Mouse (Mus musculus) limb, embryonic 10.5 days (tissue): ENCODE measurements around the gene Tpm1. TPM values are rescaled to one million over a fixed set of nuclear protein-coding genes. Genes with fewer than 3 reads are reported as not detected.
A peak's percentile ranks its signal among the peaks of the same experiment; 100 is the strongest.

Experiments
- DNase-seq: peaks from one replicate; pipeline ENCODE4 v3.0.0-alpha.2; 2017; ENCODE audit warnings: low spot score
- H3K27ac ChIP-seq: fragments of 300-500 bp; sonication (generic); 2 replicates; pipeline ENCODE4 v1.5.1; 2016; ENCODE audit warnings: mild to moderate bottlenecking
- H3K27me3 ChIP-seq: fragments of 300-500 bp; sonication (generic); 2 replicates; pipeline ENCODE4 v1.6.1; 2016; ENCODE audit warnings: low read depth, mild to moderate bottlenecking; ENCODE audit not compliant: poor library complexity, severe bottlenecking
- H3K36me3 ChIP-seq: fragments of 300-500 bp; sonication (generic); 2 replicates; pipeline ENCODE4 v1.6.1; 2016; ENCODE audit warnings: mild to moderate bottlenecking, moderate library complexity
- H3K4me1 ChIP-seq: fragments of 300-500 bp; sonication (generic); 2 replicates; pipeline ENCODE4 v1.6.1; 2016
- H3K4me3 ChIP-seq: fragments of 300-500 bp; sonication (generic); 2 replicates; pipeline ENCODE4 v1.5.1; 2016; ENCODE audit warnings: mild to moderate bottlenecking, moderate library complexity
- H3K9me3 ChIP-seq: fragments of 300-500 bp; sonication (generic); replicated peaks from 2 replicates; pipeline ENCODE4 v1.6.1; 2016; ENCODE audit warnings: mild to moderate bottlenecking
- WGBS: fragments of 180-500 bp; shearing (Covaris S2); methylation state at CpG from one replicate; pipeline ENCODE4 v1.1.7; 2016; 5-methylcytosine and 5-hydroxymethylcytosine counted together
- polyA plus RNA-seq: library from polyadenylated mRNA; unstranded; fragments of >200 nt; fragmentation: Nextera tagmentation; extraction: Ambion mirVana; gene quantifications from 2 replicates; pipeline ENCODE4 v1.2.1, GENCODE M21; 2016

Tpm1 gene
- polyA plus RNA-seq, 1 experiment from 2014 or later, result 286 TPM

DNA sequence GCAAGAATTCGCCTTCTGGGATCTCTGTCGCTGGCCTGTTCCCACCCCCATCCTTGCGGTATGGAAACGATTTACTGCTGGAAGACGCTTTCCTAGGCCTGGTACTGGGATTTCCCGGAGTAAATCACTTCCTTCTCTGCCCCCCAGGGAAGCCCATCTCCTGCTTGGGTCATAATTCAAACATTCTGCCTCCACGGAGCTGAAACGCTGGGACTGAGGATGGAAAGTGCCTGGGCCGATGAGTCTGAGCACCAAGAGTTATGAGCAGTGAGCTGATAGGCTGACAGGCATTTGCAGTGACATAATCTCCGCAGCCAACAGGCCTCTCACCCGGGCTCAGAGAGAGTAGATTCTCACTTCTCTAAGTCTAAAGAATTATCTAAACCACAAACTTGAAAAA lies 40.4 kb downstream of the Tpm1 start:
- DNase-seq, result peak; percentile 52
- Histone ChIP-seq H3K27ac (peak overlapping the region; percentile 51; the same call in 1 of the 2 replicates), H3K4me3 (peak overlapping the region; percentile 22), H3K4me1 (peaks cover 27% of the 10 kb centered on the region), H3K36me3 (no peaks in the 10 kb centered on the region), H3K9me3 (no peaks in the 10 kb centered on the region), H3K27me3 (no peaks in the 10 kb centered on the region)
- 14% methylated on average over 11 of the region's 11 CpGs for WGBS

DNA sequence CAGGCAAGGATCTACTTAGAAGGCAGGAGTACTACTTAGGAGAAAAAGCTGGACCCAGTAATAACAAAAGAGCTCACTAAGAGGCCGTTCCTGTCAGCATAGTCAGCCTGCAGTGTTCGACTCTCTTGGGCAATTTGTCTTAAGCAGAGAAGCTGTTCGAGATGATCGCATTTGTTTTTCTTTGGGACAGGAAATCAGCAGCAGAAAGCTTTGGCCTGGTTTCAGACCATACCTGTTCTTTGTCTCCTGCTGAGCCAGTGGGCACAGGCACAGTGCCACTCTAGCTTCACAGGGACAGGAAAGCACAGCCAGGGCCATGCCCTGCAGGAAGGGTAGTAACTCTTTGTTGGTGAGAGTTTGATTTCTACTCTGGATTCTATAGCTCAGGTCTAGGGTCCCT lies 42.8 kb downstream of the Tpm1 start:
- Histone ChIP-seq H3K4me1 (peaks cover 17% of the 10 kb centered on the region), H3K9me3 (no peaks in the 10 kb centered on the region), H3K27me3 (no peaks in the 10 kb centered on the region), H3K36me3 (no peaks in the 10 kb centered on the region), H3K27ac (no peak overlapping the region), H3K4me3 (no peak overlapping the region)
- DNase-seq, result no peak
- WGBS, result 87% methylated on average over 4 of the region's 4 CpGs

DNA sequence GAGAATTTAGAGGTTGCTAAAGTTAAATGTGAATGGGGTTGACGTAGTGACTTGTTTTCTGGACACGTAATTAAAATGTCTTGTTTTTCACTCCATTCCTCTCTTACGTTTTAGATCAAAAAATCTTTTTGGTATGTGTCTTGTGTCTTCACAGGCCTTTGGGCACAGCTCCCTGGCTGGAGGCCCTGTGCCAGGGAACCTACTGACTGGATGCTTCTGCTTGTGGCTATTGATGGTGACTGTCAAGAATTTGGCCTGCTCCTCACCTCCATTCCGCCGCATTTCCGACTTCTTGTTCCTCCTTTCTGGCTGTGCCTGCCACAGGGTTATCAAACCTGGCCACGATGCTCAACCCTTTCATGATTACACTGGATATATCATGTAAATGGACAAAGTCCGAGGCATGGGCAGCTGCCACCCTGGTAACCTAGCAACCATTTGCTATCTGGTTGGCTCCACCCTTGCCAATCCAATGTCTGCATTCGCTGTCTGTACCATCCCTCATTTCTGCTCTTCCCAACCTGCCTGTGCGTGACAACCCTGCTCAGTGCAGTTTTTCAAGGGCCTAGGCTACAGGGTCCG lies 44.0 kb downstream of the Tpm1 start:
- H3K27ac ChIP-seq, result no peak overlapping the region
- no peaks in the 10 kb centered on the region for H3K9me3 ChIP-seq
- peaks cover 17% of the 10 kb centered on the region for H3K4me1 ChIP-seq
- no peak overlapping the region for H3K4me3 ChIP-seq
- WGBS, result 84% methylated on average over 11 of the region's 11 CpGs
- no peak for DNase-seq
- no peaks in the 10 kb centered on the region for H3K36me3 ChIP-seq
- H3K27me3 ChIP-seq, result no peaks in the 10 kb centered on the region

DNA sequence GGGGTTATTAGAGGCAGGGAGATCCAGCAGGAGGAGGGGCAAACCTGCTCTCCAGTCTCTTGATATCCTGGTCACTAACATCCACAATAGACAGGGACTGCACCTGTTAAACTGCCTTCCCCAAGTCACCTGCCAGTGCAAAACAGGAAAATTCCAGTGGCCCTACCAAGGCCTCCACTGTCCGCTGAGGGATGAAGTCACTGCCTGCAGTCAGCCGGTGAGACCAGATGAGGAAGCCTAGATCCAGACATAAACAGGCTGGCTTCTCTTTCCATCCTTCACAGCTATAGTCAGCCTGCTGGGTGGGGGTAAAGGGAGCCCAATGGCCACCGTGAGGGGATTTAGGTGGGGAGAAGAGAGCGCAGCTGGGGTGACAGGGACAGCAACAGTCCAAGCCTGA lies 45.5 kb downstream of the Tpm1 start:
- Histone ChIP-seq H3K9me3 (no peaks in the 10 kb centered on the region), H3K36me3 (no peaks in the 10 kb centered on the region), H3K4me1 (peaks cover 11% of the 10 kb centered on the region), H3K27me3 (no peaks in the 10 kb centered on the region), H3K27ac (no peak overlapping the region), H3K4me3 (no peak overlapping the region)
- DNase-seq, result no peak
- 51% methylated on average over 4 of the region's 4 CpGs for WGBS

DNA sequence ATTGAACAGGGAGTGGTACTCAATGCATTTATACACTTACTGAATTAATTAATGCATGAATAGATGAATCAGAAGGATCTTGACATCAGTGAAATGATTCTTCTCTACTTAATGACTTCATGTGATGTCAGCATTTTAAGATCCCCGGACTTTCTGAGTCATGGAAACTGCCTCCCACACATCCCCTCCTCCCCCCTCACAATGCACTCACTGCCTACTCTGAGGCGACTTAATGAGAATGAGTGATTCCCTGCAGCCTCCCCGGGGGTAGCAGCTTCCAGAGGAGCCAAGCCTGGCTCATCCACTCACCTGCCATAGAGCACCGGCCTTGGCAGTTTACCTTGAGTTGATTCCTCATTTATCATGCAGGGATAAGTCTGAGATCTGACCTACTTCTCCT lies 46.0 kb downstream of the Tpm1 start:
- H3K27ac ChIP-seq, result no peak overlapping the region
- H3K27me3 ChIP-seq, result no peaks in the 10 kb centered on the region
- no peaks in the 10 kb centered on the region for H3K36me3 ChIP-seq
- 45% methylated on average over 4 of the region's 4 CpGs for WGBS
- no peaks in the 10 kb centered on the region for H3K9me3 ChIP-seq
- peaks cover 6% of the 10 kb centered on the region for H3K4me1 ChIP-seq
- no peak for DNase-seq
- H3K4me3 ChIP-seq, result no peak overlapping the region

DNA sequence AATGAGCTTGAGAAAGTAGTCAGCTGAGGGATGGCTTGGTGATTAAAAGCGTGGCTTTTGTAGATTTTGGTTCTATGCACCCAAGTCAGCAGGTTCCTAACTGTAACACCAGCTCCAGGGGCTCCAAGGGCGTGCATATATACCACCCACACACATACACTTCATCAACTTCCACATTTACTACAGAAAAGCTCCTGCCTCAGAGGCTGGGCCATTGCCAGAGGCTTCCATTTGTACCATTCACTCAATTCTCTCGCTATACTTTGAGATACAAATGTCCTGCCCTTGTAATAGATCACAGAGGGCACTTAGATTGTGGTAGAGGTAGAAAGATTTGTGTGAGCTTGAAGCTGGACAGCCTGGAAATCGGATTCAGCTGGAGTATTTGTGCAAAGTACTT lies 47.7 kb downstream of the Tpm1 start:
- no peak overlapping the region for H3K27ac ChIP-seq

DNA sequence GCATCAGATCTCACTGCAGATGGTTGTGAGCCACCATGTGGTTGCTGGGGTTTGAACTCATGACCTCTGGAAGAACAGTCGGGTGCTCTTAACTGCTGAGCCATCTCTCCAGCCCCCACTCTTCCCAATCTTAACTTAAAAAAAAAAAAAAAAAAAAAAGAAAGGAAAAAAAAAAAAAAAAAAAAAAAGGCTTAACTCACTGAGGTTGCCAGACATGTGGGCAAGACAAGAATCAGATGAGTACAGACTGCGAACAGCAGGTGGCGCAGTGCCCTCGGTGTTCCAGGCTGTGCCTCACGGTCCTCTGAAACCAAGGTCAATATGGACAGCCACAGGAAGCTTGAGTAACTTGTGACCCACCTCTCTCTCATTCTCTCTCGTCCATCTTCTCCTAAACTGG lies 48.2 kb downstream of the Tpm1 start:
- no peak overlapping the region for H3K27ac ChIP-seq
- no peaks in the 10 kb centered on the region for H3K4me1 ChIP-seq
- peak; percentile 89 for DNase-seq
- H3K4me3 ChIP-seq, result no peak overlapping the region
- no peaks in the 10 kb centered on the region for H3K9me3 ChIP-seq
- no peaks in the 10 kb centered on the region for H3K27me3 ChIP-seq
- no peaks in the 10 kb centered on the region for H3K36me3 ChIP-seq
- WGBS, result 7% methylated on average over 6 of the region's 6 CpGs

More for the DNA sequence above, 47.7 kb downstream of the Tpm1 start:
- WGBS, result 81% methylated on average over 4 of the region's 4 CpGs
- no peaks in the 10 kb centered on the region for H3K4me1 ChIP-seq
- no peaks in the 10 kb centered on the region for H3K27me3 ChIP-seq
- no peaks in the 10 kb centered on the region for H3K9me3 ChIP-seq
- no peak for DNase-seq
- no peaks in the 10 kb centered on the region for H3K36me3 ChIP-seq
- no peak overlapping the region for H3K4me3 ChIP-seq

DNA sequence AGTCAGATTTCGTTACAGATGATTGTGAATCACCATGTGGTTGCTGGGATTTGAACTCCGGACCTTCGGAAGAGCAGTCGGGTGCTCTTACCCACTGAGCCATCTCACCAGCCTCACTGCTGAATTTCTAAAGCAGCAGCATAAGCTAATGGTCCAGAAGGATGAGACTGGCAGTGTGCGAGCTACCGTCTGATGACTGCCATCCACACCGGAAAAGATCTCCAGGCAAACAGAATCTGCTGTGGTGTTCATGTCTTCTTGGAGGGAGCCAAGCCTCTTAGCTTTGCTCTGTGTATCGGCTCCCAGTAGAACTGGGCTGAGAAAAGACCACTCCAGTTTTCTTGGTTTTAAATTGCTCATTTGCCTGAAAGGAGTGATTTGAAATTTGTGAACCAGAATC lies 49.5 kb downstream of the Tpm1 start:
- Histone ChIP-seq H3K4me3 (no peak overlapping the region), H3K36me3 (no peaks in the 10 kb centered on the region), H3K27ac (no peak overlapping the region), H3K9me3 (no peaks in the 10 kb centered on the region), H3K27me3 (no peaks in the 10 kb centered on the region), H3K4me1 (no peaks in the 10 kb centered on the region)
- 92% methylated on average over 8 of the region's 8 CpGs for WGBS
- DNase-seq, result no peak

DNA sequence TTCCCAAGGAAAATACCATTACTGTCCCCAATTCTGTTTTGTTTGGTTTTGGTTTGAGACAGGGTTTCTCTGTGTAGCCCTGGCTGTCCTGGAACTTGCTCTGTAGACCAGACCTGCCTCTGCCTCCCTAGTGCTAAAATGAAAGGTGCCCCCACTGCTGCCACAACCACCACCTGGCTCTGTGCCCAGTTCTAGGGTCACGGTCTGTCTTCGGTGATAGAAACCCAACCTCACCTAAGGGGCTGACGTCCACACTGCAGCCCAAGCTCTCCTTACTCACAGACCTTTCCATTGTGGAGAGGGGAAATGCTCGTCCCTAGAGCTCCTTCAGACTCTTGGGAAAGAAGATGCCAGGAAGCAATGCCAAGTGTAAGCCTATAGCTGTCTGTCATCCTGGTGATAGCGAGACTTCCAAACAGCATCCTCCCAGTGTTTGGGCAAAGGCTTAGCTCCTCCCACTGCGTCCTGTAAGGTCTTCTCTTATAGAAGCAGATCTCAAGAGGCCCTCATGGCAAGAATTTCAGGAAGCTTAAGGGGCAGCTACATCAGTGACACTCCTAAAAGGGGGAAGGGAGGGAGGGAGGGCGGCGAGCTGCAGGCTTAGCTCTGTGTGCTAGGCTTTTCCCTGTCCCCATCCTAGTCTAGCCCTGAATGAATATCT lies 57.3 kb downstream of the Tpm1 start:
- Histone ChIP-seq H3K36me3 (no peaks in the 10 kb centered on the region), H3K4me3 (no peak overlapping the region), H3K9me3 (no peaks in the 10 kb centered on the region), H3K27ac (no peak overlapping the region), H3K4me1 (peaks cover 9% of the 10 kb centered on the region; the same call in 1 of the 2 replicates), H3K27me3 (no peaks in the 10 kb centered on the region)
- 85% methylated on average over 8 of the region's 8 CpGs for WGBS
- no peak for DNase-seq

DNA sequence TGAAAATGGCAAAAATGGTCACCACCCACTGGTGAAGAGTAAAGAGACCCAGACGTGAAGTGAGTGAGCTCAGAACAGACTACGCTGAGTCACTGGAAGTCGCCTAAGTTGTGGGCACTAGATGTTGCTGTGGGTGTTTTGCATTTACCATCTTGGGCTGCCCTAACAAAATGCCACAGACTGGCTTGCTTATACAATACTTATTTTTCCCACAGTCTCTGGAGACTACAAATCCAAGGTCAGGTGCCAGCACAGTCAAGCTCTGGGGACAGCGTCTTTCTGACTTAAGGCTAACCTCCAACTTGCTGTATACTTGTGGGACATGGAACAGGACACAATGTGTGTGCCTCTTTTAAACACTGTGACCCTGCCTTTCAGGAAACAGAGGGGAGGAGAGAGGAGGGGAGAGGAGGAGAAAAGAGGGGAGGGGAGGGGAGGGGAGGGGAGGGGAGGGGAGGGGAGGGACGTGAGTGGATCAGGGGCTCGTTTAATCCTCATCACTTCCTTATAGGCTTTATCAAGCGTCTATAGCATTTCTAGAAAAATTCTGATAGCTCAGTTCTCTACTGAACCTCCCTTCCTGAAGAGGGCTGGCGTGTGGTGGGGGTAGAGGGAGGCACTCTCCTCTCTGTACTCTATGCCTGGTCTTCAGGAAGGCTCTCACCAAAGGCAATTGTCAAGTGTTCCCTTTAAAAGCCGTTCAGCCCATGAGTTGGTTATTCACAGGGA lies 58.0 kb downstream of the Tpm1 start:
- Histone ChIP-seq H3K9me3 (no peaks in the 10 kb centered on the region), H3K27ac (no peak overlapping the region), H3K4me1 (peaks cover 10% of the 10 kb centered on the region; the same call in 1 of the 2 replicates), H3K36me3 (no peaks in the 10 kb centered on the region), H3K4me3 (no peak overlapping the region), H3K27me3 (no peaks in the 10 kb centered on the region)
- 77% methylated on average over 9 of the region's 9 CpGs for WGBS
- no peak for DNase-seq

DNA sequence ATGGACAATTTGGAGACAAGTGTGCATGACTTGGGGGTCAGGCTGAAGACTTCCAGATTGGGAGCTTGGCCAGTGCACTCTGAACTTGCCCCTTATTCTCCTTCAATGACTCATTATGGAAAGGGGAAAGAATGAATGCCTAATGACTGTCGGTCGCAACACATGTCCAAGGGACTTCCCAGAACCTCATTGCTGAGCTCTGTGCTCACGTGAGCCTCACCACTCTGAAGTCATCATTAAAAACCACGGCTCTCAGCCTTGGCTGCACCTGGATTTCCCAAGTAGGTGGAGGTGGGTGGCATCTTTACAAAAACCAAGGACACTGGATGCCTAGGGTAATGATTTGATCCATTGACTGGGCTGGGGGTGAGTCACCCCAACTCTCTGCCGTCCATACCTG lies 59.2 kb downstream of the Tpm1 start:
- H3K9me3 ChIP-seq, result no peaks in the 10 kb centered on the region
- H3K27me3 ChIP-seq, result no peaks in the 10 kb centered on the region
- peaks cover 10% of the 10 kb centered on the region; the same call in 1 of the 2 replicates for H3K4me1 ChIP-seq
- no peak overlapping the region for H3K4me3 ChIP-seq
- whole genome bisulfite sequencing, result 89% methylated on average over 5 of the region's 5 CpGs
- no peak overlapping the region for H3K27ac ChIP-seq
- no peaks in the 10 kb centered on the region for H3K36me3 ChIP-seq
- no peak for DNase-seq

DNA sequence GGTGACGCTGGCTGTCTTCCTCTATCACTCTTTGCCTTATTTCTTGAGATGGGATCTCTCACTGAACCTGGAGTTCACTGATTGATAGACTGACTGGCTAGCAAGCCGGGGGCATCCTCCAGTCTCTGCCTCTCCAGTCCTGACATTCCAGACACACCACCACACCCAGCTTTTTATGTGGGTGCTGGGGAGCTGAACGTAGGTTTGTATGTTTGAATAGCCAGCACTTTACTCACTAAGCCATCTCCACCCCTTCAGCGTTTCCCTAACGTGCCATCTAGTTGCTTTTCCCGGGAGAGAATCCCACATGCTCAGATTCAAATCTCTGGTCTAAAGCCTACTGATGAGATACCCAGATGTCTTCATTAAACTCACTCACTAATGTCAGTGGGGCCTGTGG lies 59.6 kb downstream of the Tpm1 start:
- Histone ChIP-seq H3K36me3 (no peaks in the 10 kb centered on the region), H3K27me3 (no peaks in the 10 kb centered on the region), H3K9me3 (no peaks in the 10 kb centered on the region), H3K27ac (no peak overlapping the region), H3K4me3 (no peak overlapping the region), H3K4me1 (peaks cover 10% of the 10 kb centered on the region; the same call in 1 of the 2 replicates)
- no peak for DNase-seq
- WGBS, result 85% methylated on average over 6 of the region's 6 CpGs

DNA sequence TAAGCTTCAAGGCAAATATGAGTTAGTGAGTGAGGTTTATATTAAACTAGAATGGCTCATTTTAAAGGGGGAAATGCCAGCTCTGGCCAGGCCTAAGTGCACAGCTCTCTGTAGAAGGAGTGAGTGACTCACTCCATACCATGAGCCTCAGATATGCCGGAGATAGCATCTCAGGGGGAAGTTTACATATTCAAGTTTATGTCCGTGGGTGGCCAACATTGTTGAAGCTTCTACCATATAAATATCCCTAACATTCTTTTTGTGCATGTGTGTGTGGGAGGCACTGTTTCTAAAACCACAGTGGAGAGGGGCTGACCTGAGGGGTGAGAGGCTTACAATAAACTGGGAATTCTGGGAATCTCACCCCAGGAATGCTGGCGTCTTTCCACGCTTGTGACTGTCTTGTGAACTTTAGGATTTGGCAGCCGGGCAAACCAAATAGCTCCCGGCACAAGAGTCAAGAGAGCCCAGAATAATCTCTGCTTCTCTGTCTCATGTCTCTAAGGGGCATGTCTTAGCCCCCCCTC lies 60.3 kb downstream of the Tpm1 start:
- H3K4me1 ChIP-seq, result peaks cover 10% of the 10 kb centered on the region; the same call in 1 of the 2 replicates
- no peak overlapping the region for H3K27ac ChIP-seq
- no peaks in the 10 kb centered on the region for H3K27me3 ChIP-seq
- DNase-seq, result no peak
- no peak overlapping the region for H3K4me3 ChIP-seq
- no peaks in the 10 kb centered on the region for H3K36me3 ChIP-seq
- 84% methylated on average over 6 of the region's 6 CpGs for WGBS
- no peaks in the 10 kb centered on the region for H3K9me3 ChIP-seq
